Mouse (Mus musculus) cerebellum, adult 9-10 months (tissue): ENCODE data around the gene Spg21.

Source experiments
- DNase-seq: peaks from one replicate; pipeline ENCODE4 v3.0.0; 2022

Spg21 gene

DNA sequence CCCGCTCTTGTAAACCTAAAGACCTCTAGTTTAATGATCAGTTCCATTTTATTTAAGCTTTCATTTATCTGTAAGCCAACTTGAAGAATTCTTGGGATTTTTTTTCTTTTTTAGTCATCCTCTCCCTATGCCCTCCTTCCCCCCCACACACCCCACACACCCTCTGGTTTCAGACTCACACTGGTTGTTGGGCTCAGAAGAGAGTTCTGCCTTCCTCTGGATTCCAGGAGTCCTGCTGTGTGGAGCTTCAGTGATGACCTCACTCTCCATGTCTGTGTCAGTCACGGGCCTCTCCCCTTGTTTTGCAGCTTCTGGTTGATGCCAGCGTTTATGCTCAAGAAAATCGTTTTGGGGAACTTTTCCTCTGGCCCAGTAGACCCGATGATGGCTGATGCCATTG lies 19.3 kb downstream of the Spg21 start:
- DNase-seq: no peak

DNA sequence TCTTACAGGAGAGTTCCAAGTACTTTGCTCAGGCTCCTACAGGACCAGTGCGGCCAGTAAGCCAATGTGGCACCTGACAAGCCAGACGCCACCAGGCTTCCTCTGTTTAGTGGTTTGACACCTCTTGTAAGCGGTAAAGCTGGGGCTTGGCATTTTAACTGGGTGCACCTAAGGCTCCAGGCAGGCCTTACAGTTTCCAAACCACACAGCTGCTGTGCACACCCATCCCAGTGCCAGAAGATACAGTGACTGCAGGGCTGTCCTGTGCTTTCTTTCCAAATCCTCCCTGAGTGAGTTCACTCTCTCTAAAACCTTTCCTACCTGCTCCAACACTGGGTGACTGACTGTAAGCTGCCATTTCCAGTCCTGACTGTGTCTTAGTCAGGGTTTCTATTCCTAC lies 30.7 kb downstream of the Spg21 start:
- no peak for DNase-seq

DNA sequence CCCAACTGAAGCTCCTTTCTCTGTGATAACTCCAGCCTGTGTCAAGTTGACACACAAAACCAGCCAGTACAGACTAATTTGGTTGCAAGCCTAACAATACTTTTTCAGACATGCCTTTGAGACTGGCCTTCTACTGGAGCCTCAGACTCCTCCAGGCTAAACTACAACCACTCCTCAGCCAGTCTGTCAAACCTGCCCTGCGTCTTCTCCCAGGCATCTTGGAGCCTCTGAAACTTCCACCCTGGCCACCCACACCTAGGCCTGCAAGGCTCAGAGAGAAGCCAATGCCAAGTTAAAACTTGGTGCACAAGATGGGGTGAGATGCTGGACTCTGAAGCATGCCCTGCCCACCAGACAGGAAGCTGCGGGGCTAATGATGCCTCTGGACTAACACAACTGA lies 31.6 kb downstream of the Spg21 start:
- no peak for DNase-seq

DNA sequence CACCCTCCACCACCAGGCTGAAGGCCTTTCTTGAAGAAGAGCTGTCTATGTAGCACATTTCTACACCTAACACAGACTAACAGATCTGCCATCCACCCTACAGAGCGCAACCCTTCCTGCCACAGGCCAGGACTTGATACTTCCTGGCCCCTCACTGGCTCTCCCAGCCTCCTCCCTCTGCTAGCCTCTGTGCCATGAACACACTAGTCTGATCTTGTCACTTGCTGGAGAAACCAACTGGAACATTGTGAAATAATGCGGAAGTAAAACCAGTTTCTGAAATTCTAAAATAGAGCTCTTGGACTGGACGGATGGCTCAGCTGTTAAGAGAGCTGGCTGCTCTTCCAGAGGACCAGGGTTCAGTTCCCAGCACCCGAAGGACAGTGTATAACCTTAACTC lies 32.1 kb downstream of the Spg21 start:
- DNase-seq: no peak

DNA sequence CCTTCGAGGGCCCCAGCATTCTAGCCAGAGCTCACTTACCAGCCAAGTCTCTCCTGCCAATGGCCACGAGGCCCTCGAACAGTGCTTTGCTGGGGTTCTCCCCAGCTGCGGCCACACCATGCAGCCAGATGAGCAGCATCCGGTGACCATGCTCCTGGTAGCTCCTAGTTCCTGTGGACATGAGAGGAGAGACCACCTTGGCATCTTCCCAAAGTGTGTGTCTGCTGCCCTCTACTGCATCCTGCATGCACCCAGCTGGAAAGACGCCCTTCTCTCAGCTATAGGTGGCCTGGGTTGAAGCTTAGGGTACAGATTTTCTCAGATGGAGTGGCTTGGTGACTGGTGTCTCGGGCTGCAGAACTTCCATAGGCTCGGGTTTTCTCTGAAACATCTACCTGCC lies 41.4 kb downstream of the Spg21 start:
- DNase-seq: no peak

DNA sequence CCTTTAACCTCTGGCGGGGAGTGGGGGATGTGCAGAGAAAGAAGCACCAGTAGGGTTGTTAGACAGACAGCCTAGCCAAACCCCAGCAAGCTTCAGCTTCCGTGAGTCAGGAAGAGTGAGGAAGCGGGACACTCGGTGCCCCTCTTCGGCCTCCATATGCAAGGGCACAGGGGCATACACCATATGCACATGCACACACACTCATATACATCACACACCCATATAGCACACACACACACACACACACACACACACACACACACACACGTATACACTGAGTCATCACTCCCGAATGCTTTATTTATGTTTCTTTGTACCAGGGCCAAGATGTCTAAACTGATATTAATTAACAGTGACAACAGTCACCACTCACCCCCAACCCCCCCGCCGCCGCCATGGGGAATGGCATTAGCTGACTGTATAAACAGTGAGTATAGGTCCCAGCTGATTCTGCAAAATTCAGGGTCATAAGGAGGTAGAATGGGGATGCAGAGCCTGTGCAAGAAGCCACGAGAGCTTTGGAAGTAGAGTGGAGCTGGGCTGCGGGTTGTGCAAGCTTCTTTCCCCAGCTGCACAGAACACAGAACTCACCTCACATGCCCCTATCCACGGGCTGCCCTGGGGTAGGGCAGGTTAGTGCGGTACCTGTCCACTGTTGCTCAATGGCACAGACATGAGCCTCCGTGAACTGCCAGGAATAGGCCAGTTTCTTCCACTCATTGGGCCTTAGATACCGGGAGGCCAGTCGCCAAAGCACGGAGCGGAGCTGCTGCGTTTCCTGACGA lies 42.2 kb downstream of the Spg21 start:
- no peak for DNase-seq

DNA sequence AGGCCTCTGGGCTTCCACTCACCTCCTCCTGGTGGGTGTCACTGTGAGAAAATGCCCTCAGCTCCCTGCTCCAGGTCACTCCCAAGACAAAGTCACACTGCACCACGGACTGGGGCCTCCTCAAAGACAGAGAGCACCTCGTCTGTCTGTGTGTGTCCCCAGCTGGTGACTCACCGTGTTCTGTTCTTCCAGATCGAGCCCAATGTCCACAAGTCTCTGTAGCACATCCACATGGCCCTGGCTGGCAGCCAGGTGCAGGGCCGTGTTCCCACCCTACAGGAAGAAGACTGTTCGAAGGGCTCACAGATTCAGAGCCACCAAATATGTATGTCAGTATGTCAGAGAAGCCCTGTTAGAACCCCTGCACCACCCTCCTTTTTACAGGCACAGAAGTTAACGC lies 47.7 kb downstream of the Spg21 start:
- no peak for DNase-seq

DNA sequence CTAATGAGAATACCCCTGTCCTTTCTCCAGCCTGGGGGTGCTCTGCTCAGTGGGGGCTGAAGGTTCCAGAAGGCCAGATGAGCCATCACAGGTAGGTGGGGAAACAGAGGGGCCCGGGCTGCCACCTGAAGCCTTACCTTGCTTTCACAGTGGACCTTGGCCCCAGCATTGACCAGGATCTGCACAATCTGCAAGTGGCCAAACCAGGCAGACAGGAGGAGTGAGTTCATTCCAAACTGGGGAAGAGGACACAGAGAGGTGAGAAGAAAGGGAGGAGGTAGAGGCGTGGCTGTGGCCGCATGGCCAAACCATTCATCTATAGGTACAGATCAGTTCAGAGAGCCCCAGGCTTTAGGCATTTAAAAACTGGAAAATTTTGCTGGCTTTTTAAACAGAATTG lies 51.8 kb downstream of the Spg21 start:
- DNase-seq: no peak

DNA sequence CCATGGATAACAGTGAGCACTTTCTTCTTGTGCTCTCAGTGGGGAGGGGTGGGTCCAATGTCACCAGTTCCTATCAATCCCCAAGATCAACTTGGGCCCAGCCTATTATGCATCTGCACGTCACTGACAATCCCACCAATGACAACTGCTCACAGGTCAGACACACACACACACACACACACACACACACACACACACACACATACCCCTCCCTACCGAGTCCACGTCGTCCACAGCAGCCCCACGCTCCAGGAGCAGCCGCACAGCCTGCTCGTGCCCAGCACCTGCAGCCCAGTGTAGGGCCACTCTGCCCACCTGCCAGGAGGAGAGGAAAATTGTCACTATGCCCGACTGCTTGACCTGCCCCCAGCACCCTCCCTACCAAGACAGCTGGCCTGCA lies 53.7 kb downstream of the Spg21 start:
- no peak for DNase-seq

DNA sequence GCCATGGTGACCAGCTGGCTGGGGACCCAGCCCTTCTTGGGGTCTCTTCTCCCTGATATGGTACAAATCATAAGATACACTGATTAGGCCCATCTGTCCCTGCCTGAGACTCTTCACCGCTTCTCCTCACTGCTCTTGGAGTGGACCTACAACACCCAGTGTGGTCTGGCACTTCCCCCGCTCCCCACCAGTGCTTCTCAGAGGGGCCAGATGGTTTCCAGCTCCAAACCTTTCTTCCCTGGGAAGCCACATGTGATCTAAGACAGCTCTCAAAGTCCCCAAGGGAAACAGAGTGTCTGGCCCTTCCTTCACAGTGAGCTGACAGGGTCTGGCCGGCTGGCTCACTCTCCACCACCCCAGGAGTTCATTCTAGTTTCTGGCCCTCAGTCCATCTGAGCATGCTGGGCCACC lies 54.1 kb downstream of the Spg21 start:
- DNase-seq: peak; percentile 77

DNA sequence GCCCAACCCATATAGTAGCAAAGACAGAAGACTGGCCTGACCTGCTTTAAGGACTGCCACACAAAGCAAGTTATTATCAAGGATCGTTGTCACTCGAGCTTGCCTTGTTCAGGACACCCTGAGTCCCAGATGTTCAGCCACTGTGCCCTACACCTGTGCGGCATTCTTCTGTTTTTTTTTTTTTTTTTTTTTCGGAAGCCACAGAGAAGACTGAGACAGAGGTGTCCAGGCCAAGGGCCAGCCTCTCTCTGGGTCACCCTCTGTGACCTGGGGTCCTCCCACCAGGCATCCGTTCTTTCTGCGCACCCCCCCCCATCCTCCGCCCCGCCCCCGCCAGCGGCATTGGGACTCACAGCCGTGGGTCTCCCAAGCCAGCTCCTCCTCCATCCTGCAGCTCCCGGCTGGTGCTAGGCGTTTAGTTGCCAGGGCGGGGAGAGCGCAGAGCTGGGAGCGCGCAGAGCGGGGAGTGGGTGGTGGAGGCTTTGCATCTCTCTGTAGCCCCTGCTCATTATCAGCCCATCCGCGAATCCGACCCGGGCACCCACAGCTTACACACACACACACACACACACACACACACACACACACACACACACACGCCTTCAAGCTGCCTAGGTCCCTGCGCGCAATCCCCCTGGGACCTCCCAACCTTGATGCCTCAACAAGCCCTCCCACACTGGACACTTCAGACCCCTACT lies 59.2 kb downstream of the Spg21 start, which contains the start of gene Ankdd1a:
TSS of gene Ankdd1a (minus strand) at position 387 of the 698 bp plus-strand sequence.
- DNase-seq: peak; percentile 56

DNA sequence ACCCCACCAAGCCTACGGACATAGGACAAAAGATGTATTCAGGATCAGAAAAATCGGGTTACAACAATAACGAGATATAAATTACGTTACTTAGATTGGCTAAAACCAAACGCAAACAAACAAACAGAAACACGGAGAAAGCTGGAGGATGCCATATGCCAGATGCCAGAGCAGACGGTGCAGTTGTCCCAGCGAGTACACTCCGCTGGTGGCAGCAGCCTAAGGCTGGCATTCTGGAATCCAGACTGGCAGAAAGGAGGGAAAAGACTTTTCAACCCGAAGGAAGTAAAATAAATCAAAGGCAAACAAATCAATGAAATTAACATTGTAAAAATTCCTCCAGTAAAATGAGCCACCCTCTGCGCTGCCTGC lies 59.7 kb downstream of the Spg21 start:
- DNase-seq: no peak

DNA sequence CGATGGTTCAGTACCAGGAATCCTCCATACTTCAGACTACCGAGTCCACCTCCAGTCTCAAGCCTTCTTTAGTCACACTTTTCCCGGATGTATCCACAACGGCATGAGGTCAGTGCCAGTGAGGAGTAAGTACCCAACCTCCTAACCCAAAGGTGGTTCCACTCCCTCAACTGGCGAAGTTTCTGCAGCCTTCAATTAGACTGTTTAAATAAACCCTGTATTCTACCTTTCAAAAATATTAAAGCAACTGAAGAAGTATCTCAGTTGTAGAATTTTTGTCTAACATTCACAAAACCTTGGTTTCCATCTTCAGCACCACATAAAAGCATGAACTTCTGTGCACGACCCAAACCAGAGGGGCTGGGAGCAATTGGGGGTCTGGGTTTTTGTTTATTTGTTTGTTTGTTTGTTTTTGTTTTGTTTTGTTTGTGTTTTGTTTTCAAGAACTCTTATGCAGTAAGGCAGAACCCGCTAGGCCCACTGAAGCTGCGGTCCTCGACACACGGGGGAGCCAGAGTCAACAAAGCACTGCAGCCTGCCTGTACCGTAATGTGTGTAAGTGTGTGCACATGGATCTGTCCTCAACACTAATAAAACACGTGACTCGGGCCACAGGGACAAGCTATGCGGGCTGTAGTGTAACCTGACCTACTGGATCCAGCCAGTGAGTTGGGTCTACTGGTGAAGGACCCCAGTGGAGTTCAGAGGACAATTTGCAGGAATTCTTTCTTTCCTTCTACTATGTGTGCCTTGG lies 63.0 kb downstream of the Spg21 start:
- peak; percentile 80 for DNase-seq

DNA sequence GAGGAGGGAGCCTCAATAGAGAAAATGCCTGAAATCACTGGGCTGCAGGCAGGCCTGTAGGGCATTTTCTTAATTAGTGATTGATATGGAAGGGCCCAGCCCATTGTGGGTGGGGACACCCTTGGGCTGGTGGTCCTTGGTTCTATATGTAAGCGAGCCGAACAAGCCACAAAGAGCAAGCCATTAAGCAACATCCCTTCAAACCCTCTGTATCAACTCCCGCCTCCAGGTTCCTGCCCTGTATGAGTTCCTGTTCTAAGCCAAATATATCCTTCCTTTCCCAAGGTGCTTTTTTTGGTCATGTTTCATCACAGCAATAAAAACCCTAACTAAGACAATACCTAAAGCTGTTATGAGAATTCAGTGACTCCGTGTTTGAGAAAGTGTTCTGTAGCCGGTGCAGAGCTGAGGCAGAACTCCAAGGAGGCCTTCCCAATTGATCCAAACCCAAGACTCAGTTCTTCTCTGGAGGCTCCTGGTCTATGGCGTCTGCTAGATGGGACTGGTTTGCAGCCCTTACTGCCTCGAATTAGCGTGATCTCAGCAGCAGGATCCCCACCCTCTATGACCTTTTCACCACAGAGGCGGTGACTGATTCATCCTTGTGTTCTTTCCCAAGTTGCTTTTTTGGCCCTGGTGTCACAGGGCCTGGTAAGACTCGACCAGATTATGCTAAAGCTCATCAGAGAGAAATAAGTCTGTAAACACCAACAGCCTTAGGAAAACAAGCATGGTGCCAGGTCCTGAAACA lies 64.9 kb downstream of the Spg21 start:
- no peak for DNase-seq

DNA sequence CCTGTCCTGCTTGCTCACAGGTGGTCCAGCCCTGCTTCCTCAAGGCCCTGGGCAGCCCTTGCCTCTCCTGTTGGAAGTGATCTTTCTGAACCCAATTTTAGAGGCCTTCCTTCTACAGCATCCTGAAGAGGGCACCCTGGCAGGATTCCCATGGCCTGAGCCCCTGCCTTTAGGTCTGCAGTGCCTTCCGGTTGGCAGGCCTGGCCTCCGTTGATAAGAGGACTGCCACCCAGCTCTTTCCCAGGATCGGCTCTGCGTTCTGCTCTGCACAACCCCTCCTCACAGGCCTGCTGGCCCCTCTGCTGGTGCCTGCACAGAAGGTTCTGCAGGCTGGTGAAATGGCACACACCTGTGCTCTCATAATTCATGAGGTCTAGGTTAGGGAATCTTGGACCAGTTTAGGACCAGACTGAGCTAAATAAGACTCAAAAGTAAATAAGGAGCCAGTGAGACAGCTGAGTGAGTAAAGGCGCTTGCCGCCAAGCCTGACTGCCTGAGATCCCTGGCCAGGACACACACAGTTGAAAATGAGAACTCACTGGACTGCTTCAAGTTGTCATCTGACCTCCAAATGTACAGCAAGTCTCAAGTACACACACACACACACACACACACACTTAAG lies 67.8 kb downstream of the Spg21 start:
- no peak for DNase-seq

DNA sequence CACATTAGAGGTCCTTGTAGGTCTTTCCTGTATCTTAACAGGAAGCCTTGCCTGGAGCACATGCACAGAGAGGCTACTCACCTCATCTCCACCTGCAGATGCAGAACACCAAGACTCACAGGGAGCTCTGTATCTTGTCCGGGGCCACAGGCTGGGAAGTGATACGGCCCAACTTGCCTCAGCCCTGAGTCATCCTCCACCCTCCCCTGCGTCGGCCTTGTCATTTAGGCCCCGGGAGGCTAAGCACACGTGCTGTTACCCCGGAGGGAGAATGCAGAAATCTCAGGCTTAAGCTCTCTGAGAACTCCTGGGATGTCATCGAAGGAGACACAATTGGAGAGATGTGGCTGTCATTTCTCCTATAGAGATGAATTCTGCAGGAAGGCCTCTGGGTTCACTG lies 68.9 kb downstream of the Spg21 start:
- no peak for DNase-seq

DNA sequence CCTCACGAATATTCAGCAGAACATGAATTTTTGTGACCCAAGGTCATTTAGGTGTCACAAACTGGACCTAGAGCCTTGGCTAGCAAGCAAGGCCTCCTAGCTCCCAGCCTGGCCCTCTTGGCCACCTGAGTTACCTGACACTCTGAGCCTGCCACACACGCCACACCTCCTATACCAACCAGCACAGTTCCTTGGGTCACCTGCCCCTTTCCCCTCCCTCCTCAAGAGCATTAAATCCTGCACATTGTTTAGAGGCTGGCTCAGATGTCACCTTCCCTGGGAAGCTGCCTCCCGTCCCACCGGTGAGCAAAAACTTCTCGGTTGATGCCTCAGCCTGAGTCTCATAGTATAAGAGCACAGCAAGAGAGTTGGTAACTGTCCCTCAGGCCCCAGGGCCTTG lies 70.5 kb downstream of the Spg21 start:
- DNase-seq: no peak

DNA sequence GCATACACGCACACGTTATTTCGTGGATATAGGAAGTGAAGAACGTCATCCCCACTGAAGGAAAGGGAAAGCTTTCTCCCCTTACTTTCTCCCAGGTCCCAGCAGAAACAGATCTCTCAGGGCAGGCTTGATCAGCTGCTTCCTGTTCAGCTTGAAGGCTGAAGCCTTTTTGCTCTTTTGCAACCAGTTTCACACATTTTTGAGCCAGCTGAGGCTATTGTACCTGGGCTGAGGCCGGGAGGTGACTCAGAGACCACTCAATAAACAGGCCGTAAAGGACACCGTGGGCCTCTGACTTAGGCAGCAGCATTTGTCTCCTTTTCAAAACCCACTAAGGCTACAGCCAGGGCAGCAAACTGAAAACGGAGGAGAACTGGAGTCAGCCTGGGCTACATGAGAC lies 72.2 kb downstream of the Spg21 start:
- no peak for DNase-seq

DNA sequence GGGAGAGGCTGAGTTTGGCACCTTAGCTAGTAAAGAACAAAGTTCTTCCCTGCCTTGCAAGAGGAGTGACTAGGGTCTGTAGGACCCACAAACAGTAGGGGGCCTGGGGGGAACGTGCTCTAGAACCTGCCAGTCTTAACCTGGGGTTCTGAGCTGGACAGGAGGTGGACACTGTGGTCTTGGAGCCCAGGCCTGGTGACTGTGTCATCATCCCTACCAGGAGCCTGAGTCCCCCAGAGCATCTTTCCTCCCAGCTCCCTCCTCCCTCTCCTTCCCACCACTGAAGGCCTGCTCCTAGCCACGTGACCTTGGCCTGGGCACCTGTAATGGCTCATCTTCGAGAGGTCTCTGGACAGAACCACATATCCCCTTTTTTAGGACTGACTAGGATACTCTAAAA lies 73.4 kb downstream of the Spg21 start:
- no peak for DNase-seq

DNA sequence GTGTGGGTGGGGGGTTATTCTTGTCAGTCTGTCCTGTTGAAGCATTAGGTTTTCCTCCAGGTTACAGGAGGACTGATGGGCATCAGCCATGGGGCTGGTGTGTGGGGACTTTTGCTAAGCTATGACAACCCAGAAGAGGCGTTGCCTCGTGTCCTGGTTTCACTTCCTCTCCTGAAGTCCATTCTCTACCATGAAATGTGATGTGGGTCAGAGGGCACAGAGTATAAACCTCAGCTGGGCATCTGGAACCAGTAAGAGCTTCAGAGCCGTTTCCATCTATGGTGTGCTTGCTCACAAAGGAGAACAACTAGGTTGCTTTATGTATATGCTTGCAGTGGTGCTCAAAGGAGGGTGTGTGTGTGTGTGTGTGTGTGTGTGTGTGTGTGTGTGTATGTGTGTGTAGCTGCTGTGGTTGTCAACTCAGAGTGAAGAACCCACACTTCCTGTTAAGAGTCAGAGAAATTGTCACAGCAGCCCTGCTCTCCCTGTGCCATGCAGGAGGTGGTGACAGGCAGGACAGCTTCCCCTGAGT lies 74.5 kb downstream of the Spg21 start:
- DNase-seq: no peak

DNA sequence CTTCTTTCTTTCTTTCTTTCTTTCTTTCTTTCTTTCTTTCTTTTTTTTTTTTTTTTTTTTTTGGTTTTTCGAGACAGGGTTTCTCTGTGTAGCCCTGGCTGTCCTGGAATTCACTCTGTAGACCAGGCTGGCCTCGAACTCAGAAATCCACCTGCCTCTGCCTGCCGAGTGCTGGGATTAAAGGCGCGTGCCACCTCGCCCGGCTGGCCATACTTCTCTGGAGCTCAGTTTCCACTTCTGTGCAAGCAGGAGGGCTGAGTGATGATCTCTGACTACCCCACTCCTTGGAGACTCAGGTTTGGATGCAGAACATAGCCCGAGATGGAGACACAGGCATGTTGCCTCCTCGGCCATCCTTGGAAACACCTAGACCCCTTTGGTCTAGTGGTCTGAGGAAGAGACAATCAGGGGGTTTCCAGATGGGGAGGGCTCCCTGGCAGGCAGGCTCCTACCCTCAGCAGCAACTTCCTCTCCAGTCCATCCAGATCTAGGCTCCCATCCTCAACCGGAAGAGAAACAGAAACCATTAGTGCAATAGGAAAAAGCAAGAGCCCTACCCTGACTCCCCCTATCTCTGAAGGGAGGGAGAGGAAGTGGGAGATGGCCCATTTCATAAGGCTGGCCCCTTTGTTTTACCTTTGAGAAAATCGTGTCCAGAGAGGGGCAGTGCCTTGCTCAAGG lies 75.2 kb downstream of the Spg21 start:
- no peak for DNase-seq

DNA sequence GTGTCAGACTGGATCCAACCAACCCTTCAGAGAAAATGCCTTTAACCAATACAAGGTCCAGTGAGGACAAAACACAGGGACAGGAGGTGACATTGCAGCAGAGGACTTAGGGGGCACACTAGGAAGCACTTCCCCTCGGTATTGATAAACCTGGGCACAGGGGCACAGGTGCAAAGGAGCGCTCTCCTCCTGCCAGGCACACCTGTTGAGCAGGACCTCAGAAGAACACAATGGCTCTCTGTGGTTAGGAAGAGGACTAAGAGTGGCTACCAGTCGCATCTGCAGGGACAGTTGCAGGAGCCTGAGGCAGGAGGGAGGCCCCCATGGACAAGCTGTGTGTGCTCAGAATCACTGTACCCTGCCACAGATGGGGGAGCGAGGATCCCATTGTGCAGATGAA lies 75.7 kb downstream of the Spg21 start:
- DNase-seq: no peak
